Mouse (Mus musculus) left cerebral cortex, adult 18-20 months (tissue): Measurements from ENCODE around the gene Dclk3. TPM values are rescaled to one million over a fixed set of nuclear protein-coding genes. Genes with fewer than 3 reads are reported as not detected.
A peak's percentile ranks its signal among the peaks of the same experiment; 100 is the strongest.

Experiments
- DNase-seq, 2 experiments: peaks; one replicate each; pipeline ENCODE4 v3.0.0; 2021 to 2022; ENCODE audit warnings: low spot score in 2 of 2, mixed read lengths in 1 of 2
- total RNA-seq, 2 experiments: library from RNA; stranded (reverse); gene quantifications; 2 replicates each; pipeline ENCODE4 v1.2.3; 2021

Dclk3 gene
- total RNA-seq, 2 experiments from 2014 or later: 44.6 to 53.7 TPM

GRCm38 (mm10) chr9:111435429-111435828 is 3.5 kb upstream of the Dclk3 start:
- no peak for DNase-seq

- DNase-seq: peak; percentile 74 to 86
These were observed 938 bp downstream of the Dclk3 start for GRCm38 (mm10) chr9:111439836-111440201.

DNA sequence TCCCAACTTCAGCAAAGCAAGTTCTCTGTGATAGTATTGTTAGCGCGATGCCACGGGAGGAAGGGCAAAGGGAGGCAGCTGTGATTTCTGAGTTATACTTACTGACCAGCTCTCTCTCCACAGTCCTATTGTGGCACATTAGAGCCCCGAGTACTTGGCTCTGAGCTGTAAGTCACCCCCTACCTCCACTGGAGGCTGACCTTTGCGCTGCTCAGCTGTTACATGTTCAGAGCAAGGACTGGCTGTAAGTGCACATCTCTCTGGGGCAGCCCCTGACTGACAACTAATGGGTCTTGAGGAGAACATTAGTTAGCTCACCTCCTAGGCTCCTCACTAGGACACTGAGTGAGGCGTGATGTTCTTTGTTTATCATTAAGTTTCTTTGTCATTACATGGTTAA is 1.6 kb downstream of the Dclk3 start:
- DNase-seq: no peak

DNA sequence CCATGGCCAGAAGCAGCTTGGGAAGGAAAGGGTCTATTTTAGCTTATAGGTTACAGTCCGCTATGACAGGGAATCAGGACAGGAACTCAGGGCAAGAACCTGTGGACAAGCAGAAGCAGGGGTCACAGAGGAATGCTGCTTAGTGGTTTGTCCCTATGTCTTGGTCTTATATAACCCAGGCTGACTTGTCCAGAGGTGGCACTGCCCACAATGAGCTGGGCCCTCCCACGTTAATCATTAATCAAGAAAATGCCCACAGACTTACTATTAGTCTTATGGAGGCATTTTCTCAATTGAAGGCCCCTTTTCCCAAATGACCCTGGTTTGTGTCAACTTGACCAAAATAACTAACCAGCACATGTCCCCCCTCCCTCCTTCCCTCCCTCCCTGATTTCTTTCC is 2.3 kb downstream of the Dclk3 start:
- DNase-seq: no peak

- DNase-seq: no peak
These were observed 7.3 kb downstream of the Dclk3 start for GRCm38 (mm10) chr9:111446204-111446603.

DNA sequence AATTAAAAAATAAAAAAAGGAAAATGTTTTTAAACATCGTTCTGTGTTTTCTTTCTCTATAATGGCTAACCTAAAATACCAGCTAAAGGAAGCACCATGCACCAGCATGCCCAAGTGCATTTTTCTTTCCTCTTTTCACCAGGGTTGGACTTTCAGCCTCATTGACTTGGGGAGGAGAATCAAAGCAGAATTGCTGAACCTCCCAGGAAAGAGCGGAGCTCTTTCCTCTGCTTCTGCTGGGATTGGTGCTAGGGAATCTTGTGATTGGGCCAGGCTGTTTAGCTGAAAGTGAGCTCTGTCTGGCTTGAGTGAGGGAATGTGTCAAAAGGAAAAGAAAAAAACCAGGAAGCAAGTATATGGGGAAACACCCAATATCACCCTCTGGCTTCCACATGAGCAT is 10.1 kb downstream of the Dclk3 start:
- no peak for DNase-seq

- DNase-seq: no peak
These were observed 11.0 kb downstream of the Dclk3 start for GRCm38 (mm10) chr9:111449880-111450279.

- peak; percentile 26 to 36 for DNase-seq
These were observed 12.0 kb downstream of the Dclk3 start for GRCm38 (mm10) chr9:111450853-111451404.

- no peak for DNase-seq
These were observed 15.0 kb downstream of the Dclk3 start for GRCm38 (mm10) chr9:111453895-111454294.

DNA sequence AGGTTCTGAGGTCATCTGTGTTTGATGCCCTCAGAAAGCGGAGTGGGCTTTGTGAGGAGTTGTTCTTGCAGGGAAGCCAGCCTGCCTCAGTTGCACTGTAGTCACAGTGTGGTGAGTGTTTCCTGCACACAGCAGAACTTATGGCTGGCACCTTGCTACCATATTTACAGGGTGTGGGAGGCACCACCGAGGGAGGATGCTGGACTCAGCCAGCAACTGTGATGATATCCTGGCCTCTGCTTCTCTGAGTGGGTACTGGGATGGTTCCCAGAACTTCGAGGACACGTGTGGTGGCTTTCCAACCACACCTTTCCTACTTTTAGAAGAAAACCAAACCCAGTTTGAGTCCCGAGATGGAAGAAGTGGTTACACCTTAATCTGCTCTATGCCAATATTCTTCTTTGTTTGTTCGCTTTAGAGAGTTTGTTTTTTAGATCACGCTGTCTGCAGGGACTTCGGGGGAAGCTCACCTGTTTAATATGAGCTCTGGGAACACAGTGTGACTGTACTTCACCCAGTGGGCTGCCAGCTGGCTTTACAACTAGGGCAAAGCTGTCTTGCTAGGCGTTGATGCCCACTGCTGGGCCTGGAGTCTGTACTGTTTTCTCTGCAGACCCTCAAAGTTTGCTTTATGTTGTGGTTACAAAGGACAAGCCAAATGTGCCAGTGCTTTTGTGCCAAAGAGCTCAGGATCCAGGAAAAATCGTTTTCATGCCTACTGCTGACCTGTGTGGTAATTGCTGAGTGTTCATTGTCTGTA is 18.5 kb downstream of the Dclk3 start:
- no peak for DNase-seq

- no peak for DNase-seq
These were observed 19.0 kb downstream of the Dclk3 start for GRCm38 (mm10) chr9:111457936-111458310.

- no peak for DNase-seq
These were observed 20.6 kb downstream of the Dclk3 start for GRCm38 (mm10) chr9:111459466-111459865.

- no peak for DNase-seq
These were observed 21.4 kb downstream of the Dclk3 start for GRCm38 (mm10) chr9:111460201-111460814.

GRCm38 (mm10) chr9:111461415-111462103 is 22.7 kb downstream of the Dclk3 start:
- DNase-seq: no peak

DNA sequence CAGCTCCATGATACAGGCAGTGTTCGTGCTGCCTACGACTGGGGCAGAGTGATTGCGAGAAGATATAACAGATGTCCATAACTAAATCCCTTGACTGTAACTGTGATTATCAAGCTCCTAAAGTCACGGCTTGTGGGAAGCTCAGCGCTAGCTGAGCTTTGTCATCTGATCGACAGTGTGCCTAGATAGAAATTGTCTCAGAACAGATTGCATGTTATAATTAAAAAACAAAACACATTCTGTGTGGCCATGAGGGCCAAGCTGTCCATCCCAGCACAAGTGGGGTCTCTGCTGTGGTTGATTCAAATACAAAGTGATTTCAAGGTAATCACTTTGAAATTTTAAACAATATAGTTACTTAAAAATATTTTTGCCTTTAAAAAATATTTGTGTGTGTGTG is 26.8 kb downstream of the Dclk3 start:
- DNase-seq: no peak

GRCm38 (mm10) chr9:111473686-111474457 is 35.0 kb downstream of the Dclk3 start:
- no peak for DNase-seq

DNA sequence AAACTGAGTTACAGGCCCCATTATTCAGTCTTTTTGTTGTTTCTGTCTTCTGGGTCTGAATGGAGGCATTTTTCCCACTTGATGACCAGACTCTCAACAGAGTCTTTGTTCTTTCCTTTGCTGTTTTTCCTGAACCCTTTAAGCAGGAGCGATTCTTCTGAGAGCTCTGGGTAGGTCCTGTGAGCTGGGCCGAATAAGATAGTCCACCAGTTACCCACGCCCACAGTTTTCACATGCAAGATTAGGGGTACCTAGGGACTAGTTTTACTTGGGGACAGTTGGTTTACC is 35.5 kb downstream of the Dclk3 start:
- DNase-seq: no peak

DNA sequence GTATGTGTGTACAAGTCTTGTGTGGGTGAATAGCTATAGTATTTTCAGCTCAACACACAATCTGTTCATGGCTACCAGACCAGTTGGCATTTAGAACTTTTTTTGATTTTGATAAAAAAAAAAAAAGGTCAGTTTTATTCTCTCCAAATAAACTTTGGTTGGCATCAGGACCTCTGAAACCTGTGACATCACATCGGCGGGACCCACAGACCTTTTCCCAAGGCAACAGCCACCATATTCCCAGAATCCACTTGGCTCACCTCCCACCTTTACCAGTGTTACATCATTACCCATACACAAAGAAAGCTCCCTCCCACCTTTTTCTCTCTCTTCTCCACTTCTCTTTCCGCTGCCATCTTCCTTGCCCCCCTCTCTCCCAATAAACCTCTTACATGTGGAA is 36.4 kb downstream of the Dclk3 start:
- DNase-seq: no peak

DNA sequence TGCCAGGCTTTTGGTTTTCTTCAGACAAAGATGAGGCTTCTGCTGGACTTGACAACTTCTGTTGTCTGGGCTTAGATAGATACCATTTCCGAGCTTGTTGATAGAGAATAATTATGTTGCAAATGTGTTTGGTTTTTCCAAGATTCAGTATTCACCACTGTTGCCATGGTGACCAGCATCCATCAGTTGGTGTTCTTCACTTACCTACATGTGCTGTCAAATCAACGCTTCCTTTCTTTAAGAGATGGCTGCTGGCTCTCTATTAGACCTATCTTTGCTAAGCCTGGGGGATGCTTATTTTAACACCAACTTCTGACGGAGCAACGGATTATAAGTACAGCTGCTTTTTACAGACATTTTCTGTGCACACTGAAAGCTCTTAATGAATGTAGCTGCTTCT is 37.1 kb downstream of the Dclk3 start:
- no peak for DNase-seq

DNA sequence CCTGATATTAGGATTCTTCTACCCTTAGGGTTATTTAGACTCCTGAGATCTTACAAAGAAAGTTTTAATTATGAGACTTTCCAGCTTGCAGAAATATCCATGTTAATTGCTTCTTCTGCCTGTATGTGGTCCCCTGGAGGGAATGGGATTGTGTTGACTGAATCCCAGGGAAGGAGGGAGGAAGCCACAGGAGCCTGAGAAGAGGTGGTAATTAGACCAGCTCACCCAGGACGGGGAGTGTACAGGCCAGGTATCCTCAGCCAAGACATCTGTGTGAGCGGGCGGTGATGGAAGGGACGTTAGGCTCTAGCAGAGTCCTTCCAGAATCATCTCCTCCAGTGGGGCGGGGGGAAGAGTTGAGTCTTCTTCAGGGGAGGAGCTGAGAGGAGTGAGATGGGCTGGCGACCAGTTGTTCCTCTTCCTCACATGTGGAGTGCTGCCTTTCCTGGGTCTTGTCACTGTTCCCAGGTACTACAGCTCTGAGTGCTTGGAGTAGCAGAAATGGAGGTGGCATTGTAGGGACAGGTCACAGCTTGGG is 37.7 kb downstream of the Dclk3 start:
- no peak for DNase-seq

- DNase-seq: no peak
These were observed 40.1 kb downstream of the Dclk3 start for GRCm38 (mm10) chr9:111478853-111479490.
